In the genomic region with DNA sequence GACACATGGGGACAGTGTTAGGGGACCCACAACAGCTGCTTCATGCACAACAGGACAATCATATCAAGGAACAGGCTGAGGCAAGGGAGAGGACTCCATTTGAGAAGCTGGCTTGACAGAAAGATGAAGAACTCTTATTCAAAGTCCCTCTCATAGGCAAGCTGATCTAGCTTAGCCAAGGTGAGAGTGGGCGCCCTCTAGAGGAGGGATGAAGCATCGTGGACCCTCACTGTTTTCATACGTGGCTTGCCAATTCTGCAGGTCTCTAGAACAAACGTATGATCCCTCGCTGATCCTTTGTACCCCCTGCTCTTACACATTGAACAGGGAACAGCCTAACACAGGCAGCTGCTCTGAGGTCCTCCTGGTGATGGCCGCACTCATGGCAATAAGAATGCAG, we compare ENCODE assay signal across 9 mouse cellular contexts. TPM values are rescaled to one million over a fixed set of nuclear protein-coding genes. Genes with fewer than 3 reads are reported as not detected.
DNase-seq lines count a peak whose midpoint lies in the region; ATAC-seq and TF ChIP-seq lines count a peak whose summit lies in the region.
"Had no signal": no experiment of that assay in that cellular context is flagged by ENCODE, and none has a peak within 500 bp of the region (broad histone marks: within the 10 kb centered on the region; RNA-seq: fewer than 3 reads in every experiment).

No protein-coding gene starts in this region.

- H3K4me1 ChIP-seq in G1E (ENCODE audit: insufficient read depth, low read depth, low read length), result peaks cover 2% of the 10 kb centered on the region; the same call in 1 of the 2 replicates
- H3K4me1 ChIP-seq in limb, embryonic 11.5 days (ENCODE audit: control insufficient read depth, insufficient read depth, low read length), result peaks cover 5% of the 10 kb centered on the region; the same call in 1 of the 2 replicates

- peaks cover 36% of the 10 kb centered on the region for H3K27me3 ChIP-seq in G1E (ENCODE audit: insufficient read depth, low read length)
- H3K27me3 ChIP-seq in limb, embryonic 11.5 days (ENCODE audit: control insufficient read depth, insufficient read depth, low read length), result 0 out of 2 replicates have a peak, but pooled peaks cover under 1% of the 10 kb centered on the region

- 16% methylated on average over 6 of the region's 6 CpGs for WGBS in limb, embryonic 11.5 days

- peaks cover 3% of the 10 kb centered on the region for H3K9me3 ChIP-seq in G1E (replicated peaks)
- H3K9me3 ChIP-seq in limb, embryonic 11.5 days (ENCODE audit: control insufficient read depth, low read length), result no peaks in the 10 kb centered on the region

- no peaks in the 10 kb centered on the region for H3K36me3 ChIP-seq in G1E (replicated peaks)
- no peaks in the 10 kb centered on the region for H3K36me3 ChIP-seq in limb, embryonic 11.5 days (ENCODE audit: control insufficient read depth, insufficient read depth, low read length)
- H3K36me3 ChIP-seq: neural tube, embryonic 13.5 days had no signal

- H3K4me2 ChIP-seq in limb, embryonic 11.5 days (ENCODE audit: low read depth, severe bottlenecking), result no peak overlapping the region
- H3K4me2 ChIP-seq: neural tube, embryonic 13.5 days had no signal

- peak; percentile 66 for DNase-seq in layer of hippocampus, adult 11-12 months (ENCODE audit: low spot score)
- DNase-seq in layer of hippocampus, adult 9-11 months, result no peak
- DNase-seq in G1E (ENCODE audit: low spot score), result peak; percentile 48
- DNase-seq in c-Kit-positive CD71-positive TER-119-negative erythroid progenitor cells, embryonic 14.5 days (ENCODE audit: low read depth), result peak; percentile 53
- peak; percentile 66 for DNase-seq in forelimb bud, embryonic 11.5 days (ENCODE audit: low read depth, low spot score)
- DNase-seq in limb, embryonic 11.5 days (ENCODE audit: low spot score), result peak; percentile 73
- DNase-seq in retina, postnatal 7 days (ENCODE audit: low read depth, low spot score), result peak; percentile 71

- no peak overlapping the region for H3K9ac ChIP-seq in limb, embryonic 11.5 days (ENCODE audit: low read length)
- H3K9ac ChIP-seq: neural tube, embryonic 13.5 days had no signal

- H3K4me3 ChIP-seq in G1E (ENCODE audit: low read depth, low read length), result no peak overlapping the region
- H3K4me3 ChIP-seq in limb, embryonic 11.5 days (ENCODE audit: low read depth, low read length), result no peak overlapping the region
- H3K4me3 ChIP-seq: neural tube, embryonic 13.5 days had no signal

- no peak overlapping the region for H3K27ac ChIP-seq in limb, embryonic 11.5 days (replicated peaks; ENCODE audit: low read depth, low read length)
- H3K27ac ChIP-seq: neural tube, embryonic 13.5 days had no signal

- no peak for ATAC-seq in G1E (ENCODE audit: extremely low read depth, insufficient number of reproducible peaks, low FRiP score, poor library complexity, severe bottlenecking)
- ATAC-seq in limb, embryonic 11.5 days (ENCODE audit: insufficient number of reproducible peaks, low FRiP score, low TSS enrichment, low read depth), result no peak
- ATAC-seq in activated CD4-positive, CD25-positive, alpha-beta regulatory T cell, adult 4 months, result no peak

- TF ChIP-seq CTCF in G1E (IDR thresholded peaks at IDR 0.05; ENCODE audit: low read depth, low read length), result peak; percentile 96

RNA-seq across cellular contexts. Expression of a gene that starts 7.6 kb away (rescaled TPM):
- not detected in 2 replicates for total RNA-seq in G1E (2014; fragmentation: Nextera tagmentation)
- 0.06 and 0.11 TPM in 2 replicates for total RNA-seq in G1E (2017)
- polyA plus RNA-seq in G1E (2012), result not detected in 2 replicates
- 0.43 and 0.55 TPM in 2 replicates for polyA plus RNA-seq in limb, embryonic 11.5 days (2014; fragmentation: Nextera tagmentation; extraction: Ambion mirVana)
- polyA plus RNA-seq in activated CD4-positive, CD25-positive, alpha-beta regulatory T cell, adult 4 months (2017; shearing (Covaris generic)), result not detected
